Mouse (Mus musculus): ENCODE data around the gene Mroh2a. TPM values are rescaled to one million over a fixed set of nuclear protein-coding genes. Genes with fewer than 3 reads are reported as not detected.

Mroh2a gene
- total RNA-seq, 2 experiments from 2014 or later, result 0.17 TPM; not detected in 1

DNA sequence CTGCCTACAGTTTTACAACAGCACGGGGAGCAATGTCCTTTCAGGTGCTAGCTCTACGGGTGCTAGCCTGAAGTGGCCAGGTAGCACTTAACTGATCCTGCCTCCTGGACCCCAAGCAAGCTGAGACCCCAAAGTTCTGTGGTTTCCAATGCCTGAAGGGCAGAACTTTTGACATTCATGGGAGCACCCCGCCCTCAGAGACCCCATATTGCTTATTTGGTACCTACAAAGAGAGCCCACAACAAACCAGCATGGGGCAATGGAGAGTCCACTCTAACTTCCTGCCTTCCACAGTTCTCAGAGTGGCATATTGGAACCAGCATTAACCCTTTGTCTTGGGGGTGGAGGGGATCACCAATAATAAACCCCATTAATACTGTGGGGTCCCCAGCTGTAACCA is 46.5 kb downstream of the Mroh2a start:
- no peak for ATAC-seq (replicated peaks; ENCODE audit: low FRiP score, poor library complexity, severe bottlenecking)

DNA sequence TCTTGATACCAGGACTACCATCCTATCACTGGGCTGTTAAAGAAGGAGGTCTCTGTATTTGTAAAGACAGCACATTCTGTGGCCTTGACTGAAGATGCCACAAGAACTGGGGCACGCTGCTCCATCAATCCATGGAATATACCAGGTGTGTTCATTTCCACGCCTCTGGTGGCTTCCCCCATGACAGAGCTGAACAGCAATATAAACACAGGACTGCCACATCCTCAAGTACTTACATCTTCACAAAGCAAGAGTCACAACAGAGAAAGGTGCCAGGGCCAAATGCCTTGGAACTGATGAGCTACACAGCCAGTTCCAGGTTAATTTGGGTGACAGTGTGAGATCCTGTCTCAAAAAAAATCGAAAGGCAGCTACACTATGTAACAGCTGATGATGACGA is 47.0 kb downstream of the Mroh2a start:
- ATAC-seq (replicated peaks; ENCODE audit: low FRiP score, poor library complexity, severe bottlenecking), result no peak

GRCm38 (mm10) chr1:88274371-88275077 is 47.7 kb downstream of the Mroh2a start:
- ATAC-seq (replicated peaks; ENCODE audit: low FRiP score, poor library complexity, severe bottlenecking), result no peak

- no peak for ATAC-seq (replicated peaks; ENCODE audit: low FRiP score, poor library complexity, severe bottlenecking)
Measured at GRCm38 (mm10) chr1:88275078-88275680, 48.4 kb downstream of the Mroh2a start.

- peak; percentile 8 for ATAC-seq (replicated peaks; ENCODE audit: low FRiP score, poor library complexity, severe bottlenecking)
Measured at GRCm38 (mm10) chr1:88275698-88276523, 49.1 kb downstream of the Mroh2a start.

- peak; percentile 47 for ATAC-seq (replicated peaks; ENCODE audit: low FRiP score, poor library complexity, severe bottlenecking)
Measured at GRCm38 (mm10) chr1:88276524-88277097, 49.8 kb downstream of the Mroh2a start.

- ATAC-seq (replicated peaks; ENCODE audit: low FRiP score, poor library complexity, severe bottlenecking), result peak; percentile 87
Measured at GRCm38 (mm10) chr1:88277098-88277817, 50.5 kb downstream of the Mroh2a start, which contains the start of the genes Hjurp and Trpm8. TSS of gene Hjurp (minus strand) at chr1:88277633. TSS of gene Trpm8 (plus strand) at chr1:88277661.

- ATAC-seq (replicated peaks; ENCODE audit: low FRiP score, poor library complexity, severe bottlenecking), result no peak
Measured at GRCm38 (mm10) chr1:88277818-88278511, 51.2 kb downstream of the Mroh2a start.

GRCm38 (mm10) chr1:88279111-88280005 is 52.6 kb downstream of the Mroh2a start:
- ATAC-seq (replicated peaks; ENCODE audit: low FRiP score, poor library complexity, severe bottlenecking), result no peak

DNA sequence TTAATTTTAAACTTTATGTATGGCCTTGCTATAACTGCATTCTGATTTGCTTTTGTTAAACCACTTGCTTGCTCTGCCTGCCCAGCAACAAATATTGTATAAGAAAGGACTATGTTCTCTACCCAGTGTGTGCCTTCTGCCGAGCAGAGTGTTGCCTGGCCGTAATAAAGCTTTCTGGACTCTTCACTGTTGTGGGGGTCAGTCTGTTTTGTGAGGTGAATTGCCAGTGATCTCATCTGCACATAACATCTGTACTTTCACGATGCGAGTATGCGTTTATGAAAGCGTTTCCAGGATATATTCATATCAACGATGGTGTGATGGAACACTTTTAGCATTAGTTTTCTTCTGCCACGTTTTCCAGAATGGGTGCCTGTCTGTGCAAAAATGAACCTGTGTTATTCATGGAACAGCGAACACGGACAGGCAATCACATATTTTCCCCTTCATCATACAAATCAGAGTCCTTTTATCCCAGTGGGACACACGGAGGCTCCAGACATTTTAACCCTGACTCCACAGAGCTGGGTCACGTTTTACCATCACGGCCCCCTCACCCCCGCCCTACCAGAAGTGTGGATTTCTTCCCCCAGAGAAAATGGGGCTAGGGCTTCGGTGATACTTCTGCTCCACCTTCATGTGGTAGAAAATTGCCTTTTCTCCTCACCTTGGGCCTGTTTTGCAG is 53.4 kb downstream of the Mroh2a start:
- no peak for ATAC-seq (replicated peaks; ENCODE audit: low FRiP score, poor library complexity, severe bottlenecking)

DNA sequence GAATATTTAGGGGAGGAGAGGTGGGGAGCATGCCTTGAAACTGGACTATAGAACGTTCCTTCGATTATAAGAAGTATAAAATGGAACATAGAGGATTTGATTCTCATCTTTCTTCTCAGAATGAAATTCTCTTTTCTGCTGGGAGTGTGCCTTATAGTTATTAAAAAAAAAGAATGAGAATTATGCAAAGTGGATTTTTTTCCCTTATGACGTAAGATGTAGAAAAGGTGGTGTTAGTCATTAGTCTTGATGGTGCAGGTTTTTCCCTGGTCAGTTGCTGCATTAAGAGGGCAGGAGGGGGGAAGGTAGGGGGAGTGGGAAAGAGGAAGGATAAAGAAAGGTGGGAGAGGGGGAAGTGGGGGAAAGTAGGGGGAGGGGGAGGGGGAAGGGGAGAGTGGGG is 55.5 kb downstream of the Mroh2a start:
- ATAC-seq (replicated peaks; ENCODE audit: low FRiP score, poor library complexity, severe bottlenecking), result no peak

DNA sequence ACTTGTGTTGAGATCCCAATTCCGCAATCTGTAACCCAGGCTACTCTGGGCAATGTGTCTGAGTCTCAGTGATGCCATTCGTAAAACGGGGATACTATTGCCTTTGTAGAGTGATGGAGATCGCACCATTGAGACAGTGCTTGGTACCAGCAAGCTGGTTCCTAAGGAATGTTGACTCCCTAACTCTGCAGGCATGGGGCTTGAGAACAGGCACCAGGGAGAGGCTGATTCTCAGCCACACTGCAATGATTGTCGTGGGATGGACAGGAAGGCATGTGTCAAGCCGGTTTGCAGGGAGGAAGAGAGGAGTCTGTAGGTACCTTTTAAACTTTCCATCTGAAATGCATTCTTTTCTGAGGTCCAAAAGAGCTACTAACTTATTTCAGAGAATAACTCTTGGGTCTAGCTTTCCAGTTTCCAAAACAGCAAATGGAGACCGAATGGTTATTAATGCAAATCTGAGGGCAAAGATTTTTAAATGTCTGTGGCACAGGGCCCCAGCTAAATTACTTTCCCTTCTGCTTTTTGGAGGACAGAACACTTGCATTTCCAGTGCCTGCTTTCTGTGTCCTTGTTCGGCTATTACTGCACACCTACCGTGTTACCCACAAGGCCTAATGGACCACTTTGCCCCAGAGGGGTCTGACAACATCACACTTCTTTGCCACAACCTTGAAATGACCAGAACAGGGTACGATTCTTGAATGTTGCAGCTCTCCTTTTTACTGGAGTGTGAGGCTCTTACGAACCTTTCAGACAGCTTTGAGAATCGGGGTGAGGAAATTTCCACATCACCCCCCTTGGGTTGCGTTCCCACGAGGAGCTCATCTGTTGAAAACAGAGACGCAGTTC is 56.8 kb downstream of the Mroh2a start:
- no peak for ATAC-seq (replicated peaks; ENCODE audit: low FRiP score, poor library complexity, severe bottlenecking)

- ATAC-seq (replicated peaks; ENCODE audit: low FRiP score, poor library complexity, severe bottlenecking), result peak; percentile 22
Measured at GRCm38 (mm10) chr1:88284228-88284945, 57.6 kb downstream of the Mroh2a start.

DNA sequence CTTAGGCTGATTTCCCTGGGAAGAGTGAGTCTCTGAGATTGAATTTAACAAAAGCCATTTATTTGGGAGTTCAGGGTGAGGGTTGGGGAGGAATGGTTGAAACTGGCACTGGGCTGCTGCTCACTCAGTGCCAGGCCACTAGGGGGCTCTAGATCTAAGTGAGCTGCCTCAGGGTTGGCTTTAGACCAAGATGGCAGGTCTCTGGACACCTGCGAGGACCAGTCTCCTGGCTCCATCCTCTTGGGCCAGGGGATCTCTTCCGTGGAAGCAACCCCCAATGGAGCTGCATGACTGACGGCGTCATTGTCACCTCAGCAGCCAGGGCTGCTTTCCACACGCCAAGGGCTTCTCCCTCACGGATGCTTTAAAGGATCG is 58.1 kb downstream of the Mroh2a start:
- ATAC-seq (replicated peaks; ENCODE audit: low FRiP score, poor library complexity, severe bottlenecking), result peak; percentile 66

GRCm38 (mm10) chr1:88285652-88286051 is 58.9 kb downstream of the Mroh2a start:
- ATAC-seq (replicated peaks; ENCODE audit: low FRiP score, poor library complexity, severe bottlenecking), result no peak
